Comparison of ENCODE assay signal across 8 mouse cellular contexts in genomic region chr15:102673548-102673947, GRCm38 (mm10). TPM values are rescaled to one million over a fixed set of nuclear protein-coding genes. Genes with fewer than 3 reads are reported as not detected.
A peak's percentile ranks its signal among the peaks of the same experiment; 100 is the strongest.
DNase-seq lines count a peak whose midpoint lies in the region; ATAC-seq and TF ChIP-seq lines count a peak whose summit lies in the region.

No protein-coding gene starts in this region.

- peaks cover 5% of the 10 kb centered on the region; the same call in 1 of the 2 replicates for H3K36me3 ChIP-seq in ES-Bruce4 (ENCODE audit: control insufficient read depth, insufficient read depth, low read length, poor library complexity, severe bottlenecking)
- peaks cover 4% of the 10 kb centered on the region; the same call in 1 of the 2 replicates for H3K36me3 ChIP-seq in forebrain, postnatal 0 days (ENCODE audit: insufficient read depth)
- no peaks in the 10 kb centered on the region for H3K36me3 ChIP-seq in liver, embryonic 16.5 days (ENCODE audit: control insufficient read depth, insufficient read depth)

- DNase-seq in cerebellum, adult 11-12 months: peak; percentile 64
- peak; percentile 83 for DNase-seq in forebrain, postnatal 0 days
- DNase-seq in heart, postnatal 25 days (ENCODE audit: low spot score): peak; percentile 61
- peak; percentile 58 to 74 for DNase-seq in kidney, postnatal 4 days
- DNase-seq in thymus, postnatal 10 days (ENCODE audit: low spot score in 2 of 2): no peak

- 0 out of 2 replicates have a peak, but pooled peaks have one; percentile 39 for TF ChIP-seq EP300 in ES-Bruce4 (IDR thresholded peaks at IDR 0.05; ENCODE audit: insufficient read depth, low read depth, low read length)

- WGBS in forebrain, postnatal 0 days: 6% methylated on average over 10 of the region's 10 CpGs
- 18% methylated on average over 10 of the region's 10 CpGs for WGBS in liver, embryonic 16.5 days (ENCODE audit: insufficient replicate concordance)
- WGBS in olfactory bulb, adult 2 months: 17% methylated on average over 10 of the region's 10 CpGs

- H3K4me3 ChIP-seq in ES-Bruce4 (ENCODE audit: low read depth, low read length): peak overlapping the region; percentile 49
- H3K4me3 ChIP-seq in forebrain, postnatal 0 days (ENCODE audit: low read depth, low read length): peak overlapping the region; percentile 20; the same call in 1 of the 2 replicates
- H3K4me3 ChIP-seq in liver, embryonic 16.5 days (ENCODE audit: low read depth, low read length): peak overlapping the region; percentile 19; the same call in 1 of the 2 replicates
- H3K4me3 ChIP-seq in olfactory bulb, adult 2 months (ENCODE audit: insufficient read depth, low read depth, low read length): no peak overlapping the region

- no peaks in the 10 kb centered on the region for H3K9me3 ChIP-seq in ES-Bruce4 (replicated peaks; ENCODE audit: control insufficient read depth, insufficient read depth, low read length, poor library complexity, severe bottlenecking)
- no peaks in the 10 kb centered on the region for H3K9me3 ChIP-seq in forebrain, postnatal 0 days (ENCODE audit: low read length)
- H3K9me3 ChIP-seq in liver, embryonic 16.5 days (replicated peaks; ENCODE audit: control insufficient read depth, low read length): no peaks in the 10 kb centered on the region

- TF ChIP-seq CTCF in ES-Bruce4 (IDR thresholded peaks at IDR 0.05; ENCODE audit: low read depth, low read length): no peak
- no peak for TF ChIP-seq CTCF in forebrain, postnatal 0 days (IDR thresholded peaks at IDR 0.05; ENCODE audit: low read depth)
- no peak for TF ChIP-seq CTCF in olfactory bulb, adult 2 months (IDR thresholded peaks at IDR 0.05; ENCODE audit: insufficient read depth, low read depth, low read length)

- peak overlapping the region; percentile 79 for H3K4me2 ChIP-seq in forebrain, postnatal 0 days (ENCODE audit: low read depth)
- no peak overlapping the region for H3K4me2 ChIP-seq in liver, embryonic 16.5 days (ENCODE audit: low read depth, low read length)

- H3K27me3 ChIP-seq in ES-Bruce4 (ENCODE audit: control insufficient read depth, insufficient read depth, low read length, poor library complexity, severe bottlenecking): no peaks in the 10 kb centered on the region
- no peaks in the 10 kb centered on the region for H3K27me3 ChIP-seq in forebrain, postnatal 0 days (ENCODE audit: insufficient read depth, low read length)
- peaks cover 31% of the 10 kb centered on the region for H3K27me3 ChIP-seq in liver, embryonic 16.5 days (ENCODE audit: control insufficient read depth, insufficient read depth, low read depth, low read length)

- peaks cover 2% of the 10 kb centered on the region for H3K4me1 ChIP-seq in ES-Bruce4 (ENCODE audit: control insufficient read depth, insufficient read depth, low read length)
- H3K4me1 ChIP-seq in forebrain, postnatal 0 days (ENCODE audit: insufficient read depth): peaks cover 34% of the 10 kb centered on the region
- peaks cover 13% of the 10 kb centered on the region for H3K4me1 ChIP-seq in liver, embryonic 16.5 days (ENCODE audit: control insufficient read depth, low read depth, low read length)
- peaks cover 12% of the 10 kb centered on the region for H3K4me1 ChIP-seq in olfactory bulb, adult 2 months (ENCODE audit: control insufficient read depth, insufficient read depth, low read length)

- intact Hi-C loops in heart, postnatal 25 days (cut with DNase I): no loop called here

- peak; percentile 83 for TF ChIP-seq POLR2A in ES-Bruce4 (IDR thresholded peaks at IDR 0.05; ENCODE audit: insufficient read depth, low read length)
- TF ChIP-seq POLR2A in olfactory bulb, adult 2 months (IDR thresholded peaks at IDR 0.05; ENCODE audit: insufficient read depth, low read depth, low read length): no peak

- H3K9ac ChIP-seq in ES-Bruce4 (ENCODE audit: low read depth, poor library complexity, severe bottlenecking): peak overlapping the region; percentile 97
- H3K9ac ChIP-seq in forebrain, postnatal 0 days: no peak overlapping the region
- no peak overlapping the region for H3K9ac ChIP-seq in liver, embryonic 16.5 days (ENCODE audit: low read depth, low read length)

- peak; percentile 62 for ATAC-seq in forebrain, postnatal 0 days
- ATAC-seq in liver, embryonic 16.5 days (ENCODE audit: low read depth): no peak

- peak overlapping the region; percentile 90 for H3K27ac ChIP-seq in ES-Bruce4 (ENCODE audit: insufficient read depth, low read length)
- H3K27ac ChIP-seq in forebrain, postnatal 0 days (ENCODE audit: low read depth, low read length): peak overlapping the region; percentile 99
- no peak overlapping the region for H3K27ac ChIP-seq in liver, embryonic 16.5 days (ENCODE audit: low read length)
- peak overlapping the region; percentile 24; the same call in 1 of the 2 replicates for H3K27ac ChIP-seq in olfactory bulb, adult 2 months (ENCODE audit: insufficient read depth, low read depth, low read length)

RNA-seq across cellular contexts. Expression of gene Atp5g2, which starts 1.4 kb away (rescaled TPM):
- polyA plus RNA-seq in ES-Bruce4 (2011; ENCODE audit: insufficient read depth, insufficient read length, low read depth, missing spikeins): 201 and 203 TPM in 2 replicates
- total RNA-seq in forebrain, postnatal 0 days (2014; rRNA removed): 75.2 and 170 TPM in 2 replicates
- polyA plus RNA-seq in forebrain, postnatal 0 days (2015; fragmentation: Nextera tagmentation; extraction: Ambion mirVana): 63.5 and 75.3 TPM in 2 replicates
- total RNA-seq in heart, postnatal 25 days (2021): 10 to 100 TPM; 38.9 to 50.4 TPM
- polyA plus RNA-seq in liver, embryonic 16.5 days (2015; fragmentation: Nextera tagmentation; extraction: Ambion mirVana): 25.6 and 26.0 TPM in 2 replicates
- not detected in 2 replicates for polyA plus RNA-seq in olfactory bulb, adult 2 months (2012; ENCODE audit: insufficient read depth, insufficient read length, low replicate concordance, missing spikeins)

RNA-seq across cellular contexts. Expression of gene Atf7, which starts 48.3 kb away (rescaled TPM):
- polyA plus RNA-seq in ES-Bruce4 (2011; ENCODE audit: insufficient read depth, insufficient read length, low read depth, missing spikeins): 40.2 and 49.3 TPM in 2 replicates
- total RNA-seq in forebrain, postnatal 0 days (2014; rRNA removed): 9.9 and 13.2 TPM in 2 replicates
- 8.4 and 10.2 TPM in 2 replicates for polyA plus RNA-seq in forebrain, postnatal 0 days (2015; fragmentation: Nextera tagmentation; extraction: Ambion mirVana)
- total RNA-seq in heart, postnatal 25 days (2021): 10 to 100 TPM; 45.9 to 56.2 TPM
- polyA plus RNA-seq in liver, embryonic 16.5 days (2015; fragmentation: Nextera tagmentation; extraction: Ambion mirVana): 10.2 and 11.1 TPM in 2 replicates
- polyA plus RNA-seq in olfactory bulb, adult 2 months (2012; ENCODE audit: insufficient read depth, insufficient read length, low replicate concordance, missing spikeins): not detected in 2 replicates

RNA-seq across cellular contexts. Expression of gene Calcoco1, which starts 48.4 kb away (rescaled TPM):
- polyA plus RNA-seq in ES-Bruce4 (2011; ENCODE audit: insufficient read depth, insufficient read length, low read depth, missing spikeins): 47.9 and 51.9 TPM in 2 replicates
- total RNA-seq in forebrain, postnatal 0 days (2014; rRNA removed): 42.6 and 47.1 TPM in 2 replicates
- 33.5 and 36.9 TPM in 2 replicates for polyA plus RNA-seq in forebrain, postnatal 0 days (2015; fragmentation: Nextera tagmentation; extraction: Ambion mirVana)
- total RNA-seq in heart, postnatal 25 days (2021): 100 to 1,000 TPM in 1 of 2 experiments, 10 to 100 TPM in 1; 93.5 to 106 TPM
- 17.9 and 18.2 TPM in 2 replicates for polyA plus RNA-seq in liver, embryonic 16.5 days (2015; fragmentation: Nextera tagmentation; extraction: Ambion mirVana)
- polyA plus RNA-seq in olfactory bulb, adult 2 months (2012; ENCODE audit: insufficient read depth, insufficient read length, low replicate concordance, missing spikeins): not detected in 2 replicates

RNA-seq across cellular contexts. Expression of gene Gm28047, which starts 48.7 kb away (rescaled TPM):
- polyA plus RNA-seq in ES-Bruce4 (2011; ENCODE audit: insufficient read depth, insufficient read length, low read depth, missing spikeins): not detected in 2 replicates
- total RNA-seq in forebrain, postnatal 0 days (2014; rRNA removed): not detected in 2 replicates
- 0.74 TPM in 1 of 2 replicates, not detected in the other for polyA plus RNA-seq in forebrain, postnatal 0 days (2015; fragmentation: Nextera tagmentation; extraction: Ambion mirVana)
- not detected for total RNA-seq in heart, postnatal 25 days (2021)
- not detected in 2 replicates for polyA plus RNA-seq in liver, embryonic 16.5 days (2015; fragmentation: Nextera tagmentation; extraction: Ambion mirVana)
- not detected in 2 replicates for polyA plus RNA-seq in olfactory bulb, adult 2 months (2012; ENCODE audit: insufficient read depth, insufficient read length, low replicate concordance, missing spikeins)

Comparison
In these comparisons a context has a peak if more than half of its experiments do, and no peak if none do; other contexts are left out.
1. DNase-seq: peak in cerebellum, adult 11-12 months (single experiment), forebrain, postnatal 0 days (single experiment), heart, postnatal 25 days (single experiment) and kidney, postnatal 4 days (2 of 2); none in thymus, postnatal 10 days (0 of 2).